Mouse (Mus musculus): ENCODE measurements around the gene Tbc1d9b. TPM values are rescaled to one million over a fixed set of nuclear protein-coding genes. Genes with fewer than 3 reads are reported as not detected.

The Tbc1d9b gene
- polyA plus RNA-seq, 1 experiment, result 1.5 TPM

- Histone ChIP-seq H3K36me3 (ENCODE audit: control insufficient read depth) (peaks cover 31% of the 10 kb centered on the region), H3K4me1 (ENCODE audit: control insufficient read depth) (peaks cover 21% of the 10 kb centered on the region), H3K27me3 (ENCODE audit: control insufficient read depth) (no peaks in the 10 kb centered on the region), H3K9me3 (ENCODE audit: control insufficient read depth, low read length) (no peaks in the 10 kb centered on the region), H3K4me3 (replicated peaks) (no peak overlapping the region)
- TF ChIP-seq TAL1 (IDR thresholded peaks at IDR 0.05; ENCODE audit: low read length) (no peak), GATA1 (IDR thresholded peaks at IDR 0.05; ENCODE audit: low read length) (no peak)
Measured at GRCm38 (mm10) chr11:50180478-50181231, 49.5 kb downstream of the Tbc1d9b start.

- H3K9me3 ChIP-seq (ENCODE audit: control insufficient read depth, low read length), result no peaks in the 10 kb centered on the region
- H3K4me1 ChIP-seq (ENCODE audit: control insufficient read depth), result peaks cover 10% of the 10 kb centered on the region
Measured at GRCm38 (mm10) chr11:50182702-50183101, 51.5 kb downstream of the Tbc1d9b start.

GRCm38 (mm10) chr11:50184788-50185187, 53.6 kb downstream of the Tbc1d9b start:
- Histone ChIP-seq H3K27me3 (ENCODE audit: control insufficient read depth) (no peaks in the 10 kb centered on the region), H3K9me3 (ENCODE audit: control insufficient read depth, low read length) (no peaks in the 10 kb centered on the region), H3K36me3 (ENCODE audit: control insufficient read depth) (peaks cover 11% of the 10 kb centered on the region), H3K4me1 (ENCODE audit: control insufficient read depth) (peaks cover 8% of the 10 kb centered on the region), H3K4me3 (replicated peaks) (no peak overlapping the region)
- TF ChIP-seq TAL1 (IDR thresholded peaks at IDR 0.05; ENCODE audit: low read length) (no peak), GATA1 (IDR thresholded peaks at IDR 0.05; ENCODE audit: low read length) (no peak)

More at GRCm38 (mm10) chr11:50182702-50183101, 51.5 kb downstream of the Tbc1d9b start:
- Histone ChIP-seq H3K4me3 (replicated peaks) (no peak overlapping the region), H3K27me3 (ENCODE audit: control insufficient read depth) (no peaks in the 10 kb centered on the region), H3K36me3 (ENCODE audit: control insufficient read depth) (peaks cover 24% of the 10 kb centered on the region)
- no peak for TF ChIP-seq GATA1 (IDR thresholded peaks at IDR 0.05; ENCODE audit: low read length)
- no peak for TF ChIP-seq TAL1 (IDR thresholded peaks at IDR 0.05; ENCODE audit: low read length)

- Histone ChIP-seq H3K36me3 (ENCODE audit: control insufficient read depth) (peaks cover 11% of the 10 kb centered on the region), H3K4me1 (ENCODE audit: control insufficient read depth) (peaks cover 2% of the 10 kb centered on the region; the same call in 1 of the 2 replicates), H3K4me3 (replicated peaks) (no peak overlapping the region), H3K27me3 (ENCODE audit: control insufficient read depth) (no peaks in the 10 kb centered on the region), H3K9me3 (ENCODE audit: control insufficient read depth, low read length) (no peaks in the 10 kb centered on the region)
- no peak for TF ChIP-seq GATA1 (IDR thresholded peaks at IDR 0.05; ENCODE audit: low read length)
- no peak for TF ChIP-seq TAL1 (IDR thresholded peaks at IDR 0.05; ENCODE audit: low read length)
Measured at GRCm38 (mm10) chr11:50188682-50189081, 57.5 kb downstream of the Tbc1d9b start.

- peaks cover 20% of the 10 kb centered on the region for H3K36me3 ChIP-seq (ENCODE audit: control insufficient read depth)
- no peaks in the 10 kb centered on the region for H3K27me3 ChIP-seq (ENCODE audit: control insufficient read depth)
- no peak overlapping the region for H3K4me3 ChIP-seq (replicated peaks)
- no peaks in the 10 kb centered on the region for H3K9me3 ChIP-seq (ENCODE audit: control insufficient read depth, low read length)
- TF ChIP-seq TAL1 (IDR thresholded peaks at IDR 0.05; ENCODE audit: low read length) (no peak), GATA1 (IDR thresholded peaks at IDR 0.05; ENCODE audit: low read length) (no peak)
- H3K4me1 ChIP-seq (ENCODE audit: control insufficient read depth), result no peaks in the 10 kb centered on the region; the same call in 1 of the 2 replicates
Measured at GRCm38 (mm10) chr11:50190362-50190761, 59.2 kb downstream of the Tbc1d9b start.

GRCm38 (mm10) chr11:50192278-50192677, 61.1 kb downstream of the Tbc1d9b start:
- H3K9me3 ChIP-seq (ENCODE audit: control insufficient read depth, low read length), result no peaks in the 10 kb centered on the region
- H3K36me3 ChIP-seq (ENCODE audit: control insufficient read depth), result peaks cover 28% of the 10 kb centered on the region
- TF ChIP-seq TAL1 (IDR thresholded peaks at IDR 0.05; ENCODE audit: low read length) (no peak), GATA1 (IDR thresholded peaks at IDR 0.05; ENCODE audit: low read length) (no peak)
- peaks cover 2% of the 10 kb centered on the region; the same call in 1 of the 2 replicates for H3K4me1 ChIP-seq (ENCODE audit: control insufficient read depth)
- no peak overlapping the region for H3K4me3 ChIP-seq (replicated peaks)
- H3K27me3 ChIP-seq (ENCODE audit: control insufficient read depth), result no peaks in the 10 kb centered on the region

- Histone ChIP-seq H3K36me3 (ENCODE audit: control insufficient read depth) (peaks cover 46% of the 10 kb centered on the region), H3K4me1 (ENCODE audit: control insufficient read depth) (peaks cover 2% of the 10 kb centered on the region; the same call in 1 of the 2 replicates)
- TF ChIP-seq GATA1 (IDR thresholded peaks at IDR 0.05; ENCODE audit: low read length), result no peak
- no peak for TF ChIP-seq TAL1 (IDR thresholded peaks at IDR 0.05; ENCODE audit: low read length)
Measured at GRCm38 (mm10) chr11:50194070-50194469, 62.9 kb downstream of the Tbc1d9b start.

GRCm38 (mm10) chr11:50194793-50195192, 63.6 kb downstream of the Tbc1d9b start:
- Histone ChIP-seq H3K27me3 (ENCODE audit: control insufficient read depth) (no peaks in the 10 kb centered on the region), H3K4me1 (ENCODE audit: control insufficient read depth) (peaks cover 2% of the 10 kb centered on the region; the same call in 1 of the 2 replicates), H3K36me3 (ENCODE audit: control insufficient read depth) (peaks cover 53% of the 10 kb centered on the region), H3K4me3 (replicated peaks) (no peak overlapping the region), H3K9me3 (ENCODE audit: control insufficient read depth, low read length) (no peaks in the 10 kb centered on the region)
- TF ChIP-seq TAL1 (IDR thresholded peaks at IDR 0.05; ENCODE audit: low read length) (no peak), GATA1 (IDR thresholded peaks at IDR 0.05; ENCODE audit: low read length) (no peak)

More at GRCm38 (mm10) chr11:50194070-50194469, 62.9 kb downstream of the Tbc1d9b start:
- Histone ChIP-seq H3K4me3 (replicated peaks) (no peak overlapping the region), H3K9me3 (ENCODE audit: control insufficient read depth, low read length) (no peaks in the 10 kb centered on the region), H3K27me3 (ENCODE audit: control insufficient read depth) (no peaks in the 10 kb centered on the region)

GRCm38 (mm10) chr11:50197500-50197899, 66.3 kb downstream of the Tbc1d9b start:
- TF ChIP-seq GATA1 (IDR thresholded peaks at IDR 0.05; ENCODE audit: low read length) (no peak), TAL1 (IDR thresholded peaks at IDR 0.05; ENCODE audit: low read length) (no peak)
- peaks cover 2% of the 10 kb centered on the region; the same call in 1 of the 2 replicates for H3K4me1 ChIP-seq (ENCODE audit: control insufficient read depth)
- no peaks in the 10 kb centered on the region for H3K9me3 ChIP-seq (ENCODE audit: control insufficient read depth, low read length)
- H3K4me3 ChIP-seq (replicated peaks), result no peak overlapping the region
- peaks cover 74% of the 10 kb centered on the region for H3K36me3 ChIP-seq (ENCODE audit: control insufficient read depth)
- no peaks in the 10 kb centered on the region for H3K27me3 ChIP-seq (ENCODE audit: control insufficient read depth)

All from erythroblast, embryonic 14.5 days (primary cell).